Mouse (Mus musculus) kidney, embryonic 14.5 days (tissue): Measurements from ENCODE around the gene Diaph2. TPM values are rescaled to one million over a fixed set of nuclear protein-coding genes. Genes with fewer than 3 reads are reported as not detected.
"Not testable (repeated sequence)": the region's sequence is repeated elsewhere in the genome, so short reads cannot be mapped to it uniquely, and the experiment has no call there.

ENCODE experiments used
- ATAC-seq: fragments of 200-750 bp; cut with Nextera tagmentation; 2 replicates; pipeline ENCODE4 v1.8.0; 2017; ENCODE audit warnings: moderate number of reproducible peaks, mild to moderate bottlenecking, moderate TSS enrichment, moderate library complexity; ENCODE audit not compliant: low FRiP score, low TSS enrichment
- H3K27ac ChIP-seq: fragments of 300-500 bp; sonication (generic); 2 replicates; pipeline ENCODE4 v1.5.1; 2014; ENCODE audit warnings: low read depth, mild to moderate bottlenecking, low read length, moderate library complexity, mixed read lengths
- H3K27me3 ChIP-seq: fragments of 300-500 bp; sonication (generic); 2 replicates; pipeline ENCODE4 v1.6.1; 2014; ENCODE audit warnings: mild to moderate bottlenecking, low read length; ENCODE audit not compliant: control insufficient read depth, insufficient read depth
- H3K36me3 ChIP-seq: fragments of 300-500 bp; sonication (generic); 2 replicates; pipeline ENCODE4 v1.6.1; 2014; ENCODE audit warnings: low read length, mixed read lengths; ENCODE audit not compliant: control insufficient read depth, insufficient read depth
- H3K4me1 ChIP-seq: fragments of 300-500 bp; sonication (generic); 2 replicates; pipeline ENCODE4 v1.6.1; 2014; ENCODE audit warnings: low read length, mixed read lengths; ENCODE audit not compliant: control insufficient read depth, insufficient read depth
- H3K4me2 ChIP-seq: fragments of 300-500 bp; sonication (generic); replicated peaks from 2 replicates; pipeline ENCODE4 v1.6.1; 2014; ENCODE audit warnings: low read depth, mild to moderate bottlenecking, low read length
- H3K4me3 ChIP-seq: fragments of 300-500 bp; sonication (generic); 2 replicates; pipeline ENCODE4 v1.5.1; 2014; ENCODE audit warnings: mild to moderate bottlenecking, low read length
- H3K9ac ChIP-seq: fragments of 300-500 bp; sonication (generic); 2 replicates; pipeline ENCODE4 v1.6.1; 2014; ENCODE audit warnings: low read depth, mild to moderate bottlenecking, low read length, moderate library complexity
- H3K9me3 ChIP-seq: fragments of 300-500 bp; sonication (generic); 2 replicates; pipeline ENCODE4 v1.6.1; 2016; ENCODE audit warnings: low read length; ENCODE audit not compliant: control insufficient read depth
- WGBS: fragments of 180-500 bp; shearing (Covaris S2); extraction: QIAGEN DNeasy Blood & Tissue Kit; methylation state at CpG from one replicate; pipeline ENCODE4 v1.1.7; 2014; 5-methylcytosine and 5-hydroxymethylcytosine counted together
- polyA plus RNA-seq: library from polyadenylated mRNA; unstranded; fragments of >200 nt; fragmentation: Nextera tagmentation; extraction: Ambion mirVana; gene quantifications from 2 replicates; pipeline ENCODE4 v1.2.1, GENCODE M21; 2014

Gene Diaph2
- polyA plus RNA-seq, 1 experiment from 2014 or later: 7.2 TPM

GRCm38 (mm10) chrX:129776761-129777160, 27.2 kb downstream of the Diaph2 start:
- Histone ChIP-seq H3K4me1 (no peaks in the 10 kb centered on the region), H3K4me3 (no peak overlapping the region), H3K4me2 (no peak overlapping the region), H3K27ac (no peak overlapping the region), H3K27me3 (no peaks in the 10 kb centered on the region), H3K36me3 (no peaks in the 10 kb centered on the region), H3K9me3 (no peaks in the 10 kb centered on the region), H3K9ac (no peak overlapping the region)
- 78% methylated on average over 1 of the region's 1 CpGs for whole genome bisulfite sequencing
- no peak for ATAC-seq

GRCm38 (mm10) chrX:129777404-129777962, 27.9 kb downstream of the Diaph2 start:
- no peaks in the 10 kb centered on the region for H3K9me3 ChIP-seq
- 84% methylated on average over 4 of the region's 4 CpGs for WGBS
- no peaks in the 10 kb centered on the region for H3K4me1 ChIP-seq
- no peak overlapping the region for H3K4me2 ChIP-seq
- H3K4me3 ChIP-seq: no peak overlapping the region
- no peaks in the 10 kb centered on the region for H3K36me3 ChIP-seq
- H3K9ac ChIP-seq: no peak overlapping the region
- H3K27me3 ChIP-seq: no peaks in the 10 kb centered on the region
- H3K27ac ChIP-seq: no peak overlapping the region
- no peak for ATAC-seq

- Histone ChIP-seq H3K4me1 (no peaks in the 10 kb centered on the region), H3K4me2 (no peak overlapping the region), H3K4me3 (no peak overlapping the region), H3K36me3 (no peaks in the 10 kb centered on the region), H3K27ac (no peak overlapping the region), H3K9ac (no peak overlapping the region), H3K9me3 (no peaks in the 10 kb centered on the region), H3K27me3 (no peaks in the 10 kb centered on the region)
- ATAC-seq: no peak
- WGBS: 72% methylated on average over 2 of the region's 2 CpGs
These were observed 32.3 kb downstream of the Diaph2 start for GRCm38 (mm10) chrX:129781844-129782243.

GRCm38 (mm10) chrX:129784062-129784461, 34.5 kb downstream of the Diaph2 start:
- H3K4me2 ChIP-seq: no peak overlapping the region
- WGBS: 86% methylated on average over 5 of the region's 5 CpGs
- ATAC-seq: no peak

GRCm38 (mm10) chrX:129799920-129800319, 50.4 kb downstream of the Diaph2 start:
- ATAC-seq, H3K27ac ChIP-seq, H3K4me3 ChIP-seq, H3K36me3 ChIP-seq, H3K4me1 ChIP-seq, H3K9ac ChIP-seq, H3K4me2 ChIP-seq, H3K27me3 ChIP-seq, H3K9me3 ChIP-seq: not testable (repeated sequence)
- 87% methylated on average over 2 of the region's 2 CpGs for WGBS

More at GRCm38 (mm10) chrX:129784062-129784461, 34.5 kb downstream of the Diaph2 start:
- Histone ChIP-seq H3K9ac (no peak overlapping the region), H3K9me3 (no peaks in the 10 kb centered on the region), H3K27me3 (no peaks in the 10 kb centered on the region), H3K4me1 (no peaks in the 10 kb centered on the region), H3K36me3 (no peaks in the 10 kb centered on the region), H3K4me3 (no peak overlapping the region), H3K27ac (no peak overlapping the region)

- H3K4me3 ChIP-seq: no peak overlapping the region
- no peaks in the 10 kb centered on the region for H3K36me3 ChIP-seq
- H3K9ac ChIP-seq: no peak overlapping the region
- no peak overlapping the region for H3K27ac ChIP-seq
- no peaks in the 10 kb centered on the region for H3K27me3 ChIP-seq
- H3K4me1 ChIP-seq: no peaks in the 10 kb centered on the region
- WGBS: 59% methylated on average over 2 of the region's 2 CpGs
- no peak overlapping the region for H3K4me2 ChIP-seq
- ATAC-seq: no peak
- no peaks in the 10 kb centered on the region for H3K9me3 ChIP-seq
These were observed 82.4 kb downstream of the Diaph2 start for GRCm38 (mm10) chrX:129831903-129832302.

- H3K4me3 ChIP-seq: no peak overlapping the region
- no peaks in the 10 kb centered on the region for H3K27me3 ChIP-seq
- H3K4me2 ChIP-seq: no peak overlapping the region
- H3K4me1 ChIP-seq: no peaks in the 10 kb centered on the region
- no peak for ATAC-seq
- H3K36me3 ChIP-seq: no peaks in the 10 kb centered on the region
- no peak overlapping the region for H3K9ac ChIP-seq
- no peak overlapping the region for H3K27ac ChIP-seq
- no peaks in the 10 kb centered on the region for H3K9me3 ChIP-seq
These were observed 84.3 kb downstream of the Diaph2 start for GRCm38 (mm10) chrX:129833887-129834286.

- H3K4me3 ChIP-seq: no peak overlapping the region
- H3K4me1 ChIP-seq: no peaks in the 10 kb centered on the region
- ATAC-seq: no peak
- H3K27me3 ChIP-seq: no peaks in the 10 kb centered on the region
- H3K27ac ChIP-seq: no peak overlapping the region
- WGBS: 24% methylated on average over 3 of the region's 3 CpGs
- no peaks in the 10 kb centered on the region for H3K36me3 ChIP-seq
- no peak overlapping the region for H3K4me2 ChIP-seq
- no peaks in the 10 kb centered on the region for H3K9me3 ChIP-seq
- no peak overlapping the region for H3K9ac ChIP-seq
These were observed 134.9 kb downstream of the Diaph2 start for GRCm38 (mm10) chrX:129884465-129884864.

GRCm38 (mm10) chrX:129925806-129926205, 176.3 kb downstream of the Diaph2 start:
- WGBS: 84% methylated on average over 2 of the region's 2 CpGs
- Histone ChIP-seq H3K27ac (no peak overlapping the region), H3K9me3 (no peaks in the 10 kb centered on the region), H3K4me1 (no peaks in the 10 kb centered on the region), H3K36me3 (no peaks in the 10 kb centered on the region), H3K9ac (no peak overlapping the region), H3K4me2 (no peak overlapping the region), H3K27me3 (no peaks in the 10 kb centered on the region), H3K4me3 (no peak overlapping the region)
- no peak for ATAC-seq
